Mouse (Mus musculus) hindlimb bud, embryonic 11.5 days (tissue): Measurements from ENCODE around the gene Olfr967.
"Not testable (repeated sequence)": the region's sequence is repeated elsewhere in the genome, so short reads cannot be mapped to it uniquely, and the experiment has no call there.

Source experiments
- DNase-seq: peaks from one replicate; pipeline ENCODE4 v3.0.0-alpha.2; 2012; ENCODE audit warnings: low read depth, low spot score; ENCODE audit errors: extremely low spot score

Gene Olfr967

DNA sequence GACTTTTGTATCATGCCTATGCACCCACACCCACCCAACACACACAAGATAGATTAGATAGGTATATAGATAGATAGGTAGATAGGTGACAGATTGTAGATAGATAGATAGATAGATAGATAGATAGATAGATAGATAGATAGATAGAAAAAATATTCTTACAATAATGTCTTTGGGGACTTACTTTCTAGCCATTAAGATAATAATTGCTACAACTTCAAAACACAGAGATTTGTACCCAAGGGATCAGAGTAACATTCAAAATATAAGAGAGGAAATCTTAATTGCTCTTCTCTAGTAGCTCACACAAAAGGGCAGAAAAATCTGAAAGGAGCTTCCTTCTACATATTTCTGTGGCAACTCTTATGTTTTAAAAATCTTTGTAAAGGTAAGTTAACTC is at the start of gene Olfr967:
TSS of gene Olfr967 (plus strand) at position 301 of the 400 bp plus-strand sequence.
- no peak for DNase-seq

DNA sequence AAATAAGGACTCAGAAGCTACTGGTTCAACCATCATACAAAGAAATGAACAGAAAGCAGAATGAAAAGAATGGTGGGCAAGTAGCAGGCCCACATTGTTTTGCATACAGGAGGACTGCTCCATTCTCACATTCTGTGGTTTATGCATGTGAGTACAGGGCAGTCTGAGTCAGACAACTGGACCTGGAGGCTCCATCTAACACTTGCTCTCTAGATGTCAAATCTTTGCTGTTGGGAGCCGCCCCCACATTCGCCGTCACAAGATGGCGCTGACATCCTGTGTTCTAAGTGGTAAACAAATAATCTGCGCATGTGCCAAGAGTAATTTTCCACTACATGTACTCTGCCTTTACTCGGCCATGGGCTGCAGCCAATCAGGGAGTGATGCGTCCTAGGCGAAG is 44.9 kb upstream of the Olfr967 start:
- DNase-seq = not testable (repeated sequence)

DNA sequence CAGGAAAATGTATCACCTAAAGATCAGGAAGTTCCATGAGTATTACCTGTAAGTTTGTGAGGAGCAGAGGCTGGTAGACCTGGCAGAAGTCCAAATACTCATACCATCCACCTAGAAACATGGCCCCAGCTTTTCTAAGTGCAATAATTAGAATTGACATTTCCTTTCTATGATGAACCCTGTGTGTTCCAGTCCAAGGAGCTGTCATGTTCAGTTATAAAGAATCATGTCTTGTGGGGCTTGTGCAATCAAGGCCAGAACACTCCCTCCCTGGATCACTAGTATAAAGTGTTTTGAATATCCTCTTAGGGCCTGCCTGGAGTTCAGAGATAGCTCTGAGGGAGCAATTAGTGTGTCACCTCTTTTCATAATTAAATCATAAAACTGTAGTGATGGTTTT is 39.0 kb upstream of the Olfr967 start, which contains the start of gene Olfr149:
TSS of gene Olfr149 (minus strand) at position 101 of the 400 bp plus-strand sequence.
- DNase-seq = no peak

DNA sequence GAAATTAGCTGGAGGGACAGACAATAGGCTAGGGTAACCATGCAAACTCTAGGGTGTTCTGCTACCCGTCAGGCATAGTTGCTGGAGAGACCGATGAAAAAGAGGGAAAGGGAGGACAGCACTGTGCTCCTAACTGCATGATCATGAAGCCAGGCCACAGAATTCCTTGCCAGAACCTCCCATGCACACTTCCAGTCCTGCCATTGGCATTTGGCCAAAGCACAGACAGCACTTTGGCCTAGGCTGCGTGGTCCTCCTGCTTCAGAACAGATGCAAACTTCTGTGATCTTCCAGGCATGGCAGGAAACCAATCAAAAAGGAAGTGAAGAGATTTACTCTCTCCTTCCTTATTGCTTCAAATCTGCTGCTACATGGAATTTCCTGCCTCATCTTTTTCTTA is 37.1 kb upstream of the Olfr967 start:
- no peak for DNase-seq

DNA sequence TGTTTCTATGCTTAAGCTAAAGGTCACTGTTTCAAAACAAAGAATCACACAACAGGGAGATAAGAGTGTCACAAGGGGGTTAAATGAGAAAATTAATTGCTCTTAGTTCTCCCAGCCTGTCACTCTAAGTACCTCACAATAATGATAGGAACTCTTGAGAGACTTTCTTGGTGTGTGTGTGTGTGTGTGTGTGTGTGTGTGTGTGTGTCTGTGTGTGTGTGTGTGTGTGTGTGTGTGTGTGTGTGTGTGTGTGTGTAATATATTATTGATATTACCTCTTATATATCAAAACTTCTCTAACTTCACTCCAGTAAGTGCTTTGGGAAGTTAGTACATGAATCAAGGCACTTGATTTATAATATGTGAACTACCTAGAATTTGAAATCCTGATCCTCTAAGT is 35.0 kb upstream of the Olfr967 start, which contains the start of gene Olfr965:
TSS of gene Olfr965 (plus strand) at position 301 of the 400 bp plus-strand sequence.
- DNase-seq = no peak

DNA sequence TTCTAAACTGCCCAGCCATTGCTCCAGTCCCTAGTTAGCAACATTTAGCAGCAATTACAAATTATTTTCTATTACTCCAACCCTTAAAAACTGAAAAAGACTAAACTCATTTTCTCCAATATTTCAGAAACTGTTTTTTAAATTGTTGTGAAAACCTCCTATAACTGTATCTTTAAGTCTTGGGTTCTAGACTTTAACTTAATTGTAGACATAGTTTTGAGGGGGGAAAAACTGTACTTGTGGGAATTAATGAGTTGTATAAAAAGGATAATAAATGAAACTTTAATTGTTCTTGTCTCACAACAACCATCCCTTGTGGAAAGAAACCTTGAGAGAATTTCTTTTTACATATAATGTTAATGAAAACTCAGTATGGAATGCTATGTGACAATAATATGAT is 15.4 kb upstream of the Olfr967 start, which contains the start of gene Olfr150:
TSS of gene Olfr150 (plus strand) at position 301 of the 400 bp plus-strand sequence.
- DNase-seq = no peak

DNA sequence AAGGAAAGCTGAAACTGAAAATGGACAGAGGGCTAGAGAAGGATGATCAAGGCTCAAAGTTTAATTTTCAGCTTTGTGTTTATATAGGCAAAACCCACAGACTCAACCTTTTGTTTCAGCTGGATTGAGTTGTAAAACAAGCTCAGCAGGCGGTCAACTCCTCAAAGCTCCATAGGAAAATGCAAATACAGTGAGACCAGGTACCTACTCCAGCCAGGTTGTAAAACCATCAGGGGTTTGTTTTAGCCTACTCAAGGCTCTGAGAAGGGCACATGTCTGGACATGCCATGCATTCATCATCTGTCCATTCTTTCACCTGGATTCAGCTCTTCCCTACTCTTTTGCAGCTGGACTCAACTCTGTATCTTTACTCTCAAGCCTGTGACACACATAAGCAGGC is 5.3 kb upstream of the Olfr967 start:
- no peak for DNase-seq

DNA sequence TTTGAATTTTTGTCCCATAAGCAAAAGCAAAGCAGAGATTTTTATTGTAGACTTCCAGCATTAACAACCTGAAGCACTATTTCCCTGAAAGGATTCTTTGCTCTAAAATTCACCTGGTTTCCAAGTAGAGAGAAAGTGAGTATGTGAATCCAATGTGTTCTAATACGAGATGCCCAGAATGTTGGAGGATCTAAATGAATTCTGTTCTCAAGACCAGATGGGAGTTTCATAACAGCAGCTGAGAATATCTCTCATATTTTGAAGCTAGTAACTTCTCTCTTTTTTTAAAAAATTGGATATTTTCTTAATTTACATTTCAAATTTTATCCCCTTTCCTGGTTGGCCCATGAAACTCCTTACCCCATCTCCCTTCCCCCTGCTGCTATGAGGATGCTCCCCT is 379 bp downstream of the Olfr967 start:
- DNase-seq = no peak

DNA sequence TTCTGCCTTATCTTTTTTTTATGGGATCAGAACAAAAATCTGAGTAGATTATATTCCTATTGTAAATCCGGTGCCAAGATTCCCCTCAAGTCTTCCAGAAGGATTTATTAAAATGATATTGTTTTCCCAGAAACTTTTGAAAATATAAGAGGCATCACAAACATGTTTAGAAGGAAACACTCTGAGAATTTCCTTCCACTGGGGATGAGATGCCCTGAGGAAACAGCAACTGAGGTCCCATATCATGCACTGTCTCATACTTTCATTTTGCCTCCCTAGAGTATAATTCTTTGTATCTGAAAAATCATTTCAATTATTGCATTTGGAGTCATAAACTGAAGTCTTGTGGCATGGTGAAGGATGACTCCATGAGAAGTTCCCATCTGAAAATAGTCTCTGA is 37.1 kb downstream of the Olfr967 start, which contains the start of gene Olfr968:
TSS of gene Olfr968 (minus strand) at position 101 of the 400 bp plus-strand sequence.
- DNase-seq = no peak

DNA sequence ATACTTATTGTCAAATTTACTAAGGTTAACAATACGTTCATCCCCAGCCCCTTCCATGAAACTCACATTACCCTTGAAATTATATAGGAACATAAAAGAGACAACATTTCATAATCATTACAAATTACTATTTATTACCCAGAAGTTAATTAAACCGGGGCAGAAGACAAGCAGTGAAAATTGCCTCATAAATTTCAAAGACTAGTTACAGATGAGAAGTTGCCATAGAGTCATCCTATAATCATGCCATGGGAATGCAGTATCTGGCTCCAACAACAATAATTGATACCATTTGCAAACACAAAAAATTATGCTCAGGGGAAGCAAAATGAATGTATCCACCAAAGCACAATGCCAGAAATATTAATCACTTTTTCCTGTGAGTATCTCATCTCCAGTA is 44.5 kb downstream of the Olfr967 start, which contains the start of gene Olfr969:
TSS of gene Olfr969 (plus strand) at position 388 of the 400 bp plus-strand sequence.
- DNase-seq = no peak
